Mouse (Mus musculus) layer of hippocampus, adult 2 months (tissue): Measurements from ENCODE around the gene Elf5. TPM values are rescaled to one million over a fixed set of nuclear protein-coding genes. Genes with fewer than 3 reads are reported as not detected.
A peak's percentile ranks its signal among the peaks of the same experiment; 100 is the strongest.

Experiments used
- DNase-seq, 2 experiments: peaks; one replicate each; pipeline ENCODE4 v3.0.0; 2022; ENCODE audit warnings: low spot score in 2 of 2
- H3K27ac ChIP-seq: fragments of 200-600 bp; 2 replicates; pipeline ENCODE4 v1.8.1; 2022
- H3K4me3 ChIP-seq: fragments of 200-600 bp; 2 replicates; pipeline ENCODE4 v1.8.1; 2022; ENCODE audit warnings: mild to moderate bottlenecking
- CTCF ChIP-seq: fragments of 200-600 bp; conservative IDR thresholded peaks from 2 replicates; pipeline ENCODE4 v1.8.1; 2022; ENCODE audit warnings: antibody characterized with exemption, mild to moderate bottlenecking, moderate library complexity
- long read RNA-seq, 2 experiments: library from polyadenylated mRNA; stranded (forward); transcript quantifications; one replicate each; pipeline ENCODE4 v2.0.0; 2021; ENCODE audit warnings: borderline mapping rate in 2 of 2
- total RNA-seq, 2 experiments: library from RNA; stranded (reverse); gene quantifications; 2 replicates each; pipeline ENCODE4 v1.2.3; 2021

Gene Elf5
- 1 to 10 TPM; 1.1 to 1.4 TPM for total RNA-seq
- long read RNA-seq, experiment 1, partial matches to known transcripts, result 1 of 1 reads
- long read RNA-seq, experiment 1, other reads (novel, unspliced or antisense), result 0 of 1 reads
- long read RNA-seq, experiment 2, partial matches to known transcripts, result 1 of 1 reads
- long read RNA-seq, experiment 2, other reads (novel, unspliced or antisense), result 0 of 1 reads

DNA sequence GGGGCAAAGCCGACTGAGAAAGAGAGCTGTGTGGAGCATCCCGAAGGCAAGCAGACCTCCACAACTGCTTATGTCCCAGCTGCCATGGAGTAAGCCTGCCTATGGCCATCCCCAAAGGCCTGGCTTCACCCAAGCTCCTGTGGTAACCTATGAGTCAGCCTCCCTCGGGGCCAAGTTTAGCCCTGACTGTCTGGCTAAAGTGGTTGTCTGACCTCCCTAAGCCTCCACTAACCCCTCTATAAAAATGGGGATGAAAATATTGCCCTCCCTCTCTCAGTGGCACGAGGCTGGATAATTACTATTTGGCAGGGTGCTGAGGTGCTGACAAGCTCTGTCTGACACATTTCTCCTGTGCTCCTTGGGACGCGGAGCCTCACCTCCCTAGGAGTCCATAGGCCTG, at the start of gene Elf5:
Gene Elf5, plus strand, starts transcription at position 341 of the 400 bp plus-strand sequence.
- TF ChIP-seq CTCF, result no peak
- no peak within 1 kb of the TSS for H3K4me3 ChIP-seq
- DNase-seq, result no peak
- H3K27ac ChIP-seq, result no peak within 1 kb of the TSS

DNA sequence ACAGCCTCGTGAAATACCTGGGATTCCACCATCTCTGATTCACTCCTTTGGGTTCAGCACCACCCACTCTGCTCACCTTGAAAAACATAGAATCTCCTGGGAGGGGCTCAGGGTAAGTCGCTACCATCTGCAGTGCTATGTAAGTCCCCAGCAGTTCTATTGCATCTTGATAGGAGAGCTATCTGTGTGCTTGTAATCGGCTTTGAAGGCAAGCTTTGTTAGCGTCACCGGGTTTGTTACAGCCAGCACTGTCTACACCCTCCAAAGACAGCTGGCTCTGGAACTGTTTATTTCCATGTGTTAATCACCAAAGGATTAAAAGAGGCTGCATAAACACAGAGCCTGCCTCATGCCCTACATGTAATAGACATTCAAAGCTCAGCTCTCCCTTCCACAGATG, 38.9 kb upstream of the Elf5 start:
- Histone ChIP-seq H3K27ac (no peak overlapping the region), H3K4me3 (no peak overlapping the region)
- no peak for TF ChIP-seq CTCF
- DNase-seq, result peak in 1 of 2 experiments; percentile 9

DNA sequence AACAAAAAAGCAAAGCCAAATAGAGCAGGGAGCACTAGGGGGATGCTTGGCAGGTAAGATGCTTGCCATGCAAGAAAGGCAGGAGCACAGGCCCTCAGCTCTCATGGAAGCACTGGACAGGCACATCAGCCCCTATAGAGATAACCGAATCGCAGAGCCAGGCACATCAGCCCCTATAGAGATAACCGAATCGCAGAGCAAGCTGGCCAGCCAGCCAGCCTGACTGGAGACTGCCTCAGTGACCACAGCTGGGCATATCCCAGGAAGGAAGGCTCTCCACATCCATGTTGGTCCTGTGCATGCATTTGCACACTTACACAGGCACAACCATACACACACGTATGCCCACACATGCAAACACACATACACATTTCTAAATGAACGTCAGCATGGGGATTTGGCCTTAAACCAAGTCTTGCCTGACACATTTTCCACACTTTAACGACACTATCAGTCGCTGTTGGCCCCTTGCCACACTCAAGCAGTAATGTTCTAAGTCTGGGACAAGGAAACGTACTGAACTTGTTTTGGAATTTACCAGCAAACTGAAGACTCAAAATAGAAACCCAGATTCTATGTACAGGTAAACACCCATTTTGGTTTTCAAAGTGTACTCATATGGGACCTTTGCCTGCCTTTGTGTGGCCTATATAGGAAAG, 31.9 kb upstream of the Elf5 start:
- Histone ChIP-seq H3K27ac (no peak overlapping the region), H3K4me3 (no peak overlapping the region)
- no peak for DNase-seq
- no peak for TF ChIP-seq CTCF

DNA sequence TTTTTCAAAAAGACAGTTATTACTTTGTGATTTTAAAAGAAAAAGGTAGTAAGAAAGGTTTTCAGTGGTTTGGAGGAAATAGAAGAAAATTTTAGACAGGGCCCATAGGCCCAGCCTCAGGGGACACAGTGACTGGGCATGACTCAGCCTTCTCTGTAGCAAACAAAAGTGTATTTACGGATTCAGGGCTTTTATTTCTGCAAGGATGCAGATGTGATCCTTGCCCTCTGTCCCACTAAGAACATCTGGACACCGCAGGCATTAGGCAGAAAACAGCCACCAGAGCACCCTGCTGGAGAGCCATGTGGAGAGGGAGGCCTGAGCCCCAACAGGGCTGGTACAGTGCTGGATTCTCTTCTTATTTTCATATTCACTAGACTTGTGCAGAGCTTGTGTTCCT, 29.3 kb upstream of the Elf5 start:
- H3K4me3 ChIP-seq, result no peak overlapping the region
- no peak overlapping the region for H3K27ac ChIP-seq
- TF ChIP-seq CTCF, result no peak
- no peak for DNase-seq

DNA sequence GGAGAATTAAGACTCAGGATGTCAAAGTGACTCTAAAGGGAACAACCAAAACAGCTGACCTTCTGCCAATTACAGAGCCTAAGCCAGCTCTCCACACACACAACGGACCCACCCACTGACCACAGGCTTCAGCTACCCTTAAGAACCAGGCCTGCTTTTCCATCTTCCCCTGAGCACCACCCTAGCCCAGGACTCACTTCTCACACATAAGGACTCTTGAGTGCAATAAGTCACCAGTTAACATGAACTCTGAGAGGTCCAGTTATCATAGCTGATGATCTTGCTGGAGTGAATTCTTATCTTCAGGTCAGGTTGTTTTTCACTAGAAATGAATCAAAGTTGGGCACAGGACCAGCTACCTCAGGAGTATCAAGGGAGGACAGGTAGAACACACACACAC, 23.6 kb upstream of the Elf5 start:
- H3K27ac ChIP-seq, result no peak overlapping the region
- H3K4me3 ChIP-seq, result no peak overlapping the region
- TF ChIP-seq CTCF, result no peak
- DNase-seq, result no peak

DNA sequence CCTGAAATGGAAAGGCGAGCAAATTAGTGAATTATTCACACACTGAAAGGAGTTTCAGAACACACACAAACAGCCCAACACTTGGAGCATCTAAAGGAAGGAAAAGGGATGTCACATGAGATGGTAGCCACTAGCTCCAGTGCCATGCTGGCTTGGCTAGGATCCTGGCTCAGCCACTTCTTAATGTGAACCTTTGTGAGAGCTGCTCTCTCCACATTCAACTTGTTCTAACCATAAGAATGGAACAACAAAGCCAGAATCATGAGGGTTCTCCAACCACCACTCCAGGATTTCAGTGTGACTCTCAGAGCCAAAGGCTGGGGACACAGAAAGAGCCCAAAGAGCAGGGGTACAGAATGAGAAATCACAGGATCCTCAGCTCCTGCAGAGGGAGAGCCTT, 23.2 kb upstream of the Elf5 start:
- no peak for DNase-seq
- Histone ChIP-seq H3K27ac (0 out of 2 replicates have a peak overlapping the region, but pooled peaks have one; percentile 84), H3K4me3 (no peak overlapping the region)
- no peak for TF ChIP-seq CTCF

DNA sequence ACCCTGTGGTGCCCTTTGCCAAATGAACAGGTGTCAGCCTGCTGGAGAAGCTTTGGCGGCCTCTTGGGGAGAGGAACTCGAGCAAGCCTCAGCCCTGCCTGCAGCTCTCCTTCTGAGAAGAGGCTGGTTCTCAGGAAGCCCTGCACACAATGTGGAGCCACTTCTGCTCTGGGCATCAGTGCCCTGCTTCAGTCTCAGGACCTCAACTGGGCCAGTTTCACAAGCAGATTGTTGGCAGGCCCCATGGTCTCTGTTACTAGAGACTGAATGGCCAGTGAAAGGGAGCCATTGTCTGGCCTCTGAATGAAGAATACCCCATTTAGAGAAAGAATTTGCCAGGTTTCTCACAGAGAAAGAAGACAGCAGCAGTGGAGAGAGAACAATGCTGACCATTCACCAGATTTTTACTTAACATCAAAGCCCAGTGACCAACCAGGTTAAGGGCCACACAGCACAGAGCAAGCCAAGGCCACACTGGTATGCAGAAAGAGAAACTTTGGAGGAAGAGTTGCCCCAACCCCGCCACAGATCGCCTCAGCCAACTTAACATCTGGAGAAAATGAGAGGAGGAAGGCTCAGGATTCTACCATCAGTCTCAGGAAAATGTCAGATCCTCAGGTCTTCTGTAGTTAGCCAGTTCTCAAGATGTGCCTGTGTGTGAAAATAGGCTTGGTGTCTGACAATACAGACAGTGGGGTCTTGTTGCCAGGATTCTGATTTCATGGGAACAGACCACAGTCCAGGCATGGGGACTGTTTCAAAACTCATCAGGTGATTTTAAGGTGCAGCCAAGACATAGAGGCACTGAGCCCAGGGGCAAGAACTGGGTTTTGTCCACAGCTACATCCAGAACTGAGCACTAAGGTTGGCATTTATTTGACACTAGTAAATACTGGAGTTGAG, 21.2 kb upstream of the Elf5 start:
- peak; percentile 36 to 68 for DNase-seq
- peak overlapping the region; percentile 84 for H3K27ac ChIP-seq
- TF ChIP-seq CTCF, result no peak
- H3K4me3 ChIP-seq, result no peak overlapping the region

DNA sequence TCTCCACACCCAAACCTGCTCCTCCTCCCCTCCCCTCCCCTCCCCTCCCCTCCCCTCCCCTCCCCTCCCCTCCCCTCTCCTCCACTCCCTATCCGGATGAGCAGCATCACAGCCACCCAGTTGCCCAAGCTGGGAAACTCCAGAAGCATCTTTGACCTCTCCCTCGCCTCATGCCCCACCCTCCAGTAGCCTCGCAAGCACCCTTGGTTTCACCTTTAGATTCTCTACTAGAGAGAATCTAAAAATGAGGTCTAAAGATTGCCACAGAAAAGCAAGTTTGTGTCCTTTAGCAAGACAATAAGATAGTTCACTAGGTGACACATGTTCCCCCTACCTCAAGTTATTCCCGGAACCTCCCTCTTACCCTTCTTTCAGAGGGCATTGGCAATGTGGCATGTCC, 19.9 kb upstream of the Elf5 start:
- Histone ChIP-seq H3K27ac (no peak overlapping the region), H3K4me3 (no peak overlapping the region)
- no peak for DNase-seq
- TF ChIP-seq CTCF, result no peak

DNA sequence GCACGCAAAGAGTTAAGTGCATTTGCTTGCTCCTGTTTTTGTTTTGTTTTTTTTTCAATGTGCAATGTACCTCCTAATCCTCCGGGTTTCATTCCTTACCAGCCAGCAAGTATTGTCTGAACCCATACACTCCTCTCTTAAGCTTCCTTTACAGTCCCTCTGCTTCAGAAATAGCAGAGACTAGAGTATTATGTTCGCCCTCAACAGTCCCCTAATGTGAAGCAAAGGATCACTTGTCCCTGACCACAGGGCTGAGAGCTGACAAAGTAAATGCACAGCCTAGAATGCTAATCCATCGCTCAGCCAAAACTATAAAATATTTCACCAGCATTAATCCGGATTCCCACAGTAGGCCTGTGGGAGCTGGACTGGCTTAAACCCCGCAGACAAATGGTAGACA, 13.4 kb upstream of the Elf5 start:
- DNase-seq, result no peak
- no peak for TF ChIP-seq CTCF
- Histone ChIP-seq H3K4me3 (no peak overlapping the region), H3K27ac (no peak overlapping the region)

DNA sequence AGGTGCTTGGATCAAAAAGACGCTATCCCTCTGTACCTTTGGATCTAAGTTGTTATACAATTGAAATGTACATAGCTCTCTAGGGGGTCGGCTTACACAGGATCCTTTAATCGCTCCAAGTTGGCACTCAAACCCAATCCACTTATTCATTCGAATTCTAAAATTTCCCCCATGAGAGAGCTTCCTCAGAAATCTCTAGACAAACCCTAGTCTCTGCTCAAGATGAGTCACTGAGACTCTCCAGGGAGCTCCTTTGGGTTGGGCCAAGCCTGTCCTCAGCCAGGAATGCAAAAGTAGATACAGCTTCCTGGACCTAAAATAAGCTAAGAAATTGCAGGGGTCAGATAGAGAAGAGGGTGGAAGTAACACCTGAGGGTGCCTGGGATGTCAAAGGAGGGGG, 10.8 kb upstream of the Elf5 start:
- Histone ChIP-seq H3K4me3 (no peak overlapping the region), H3K27ac (no peak overlapping the region)
- no peak for DNase-seq
- TF ChIP-seq CTCF, result no peak

DNA sequence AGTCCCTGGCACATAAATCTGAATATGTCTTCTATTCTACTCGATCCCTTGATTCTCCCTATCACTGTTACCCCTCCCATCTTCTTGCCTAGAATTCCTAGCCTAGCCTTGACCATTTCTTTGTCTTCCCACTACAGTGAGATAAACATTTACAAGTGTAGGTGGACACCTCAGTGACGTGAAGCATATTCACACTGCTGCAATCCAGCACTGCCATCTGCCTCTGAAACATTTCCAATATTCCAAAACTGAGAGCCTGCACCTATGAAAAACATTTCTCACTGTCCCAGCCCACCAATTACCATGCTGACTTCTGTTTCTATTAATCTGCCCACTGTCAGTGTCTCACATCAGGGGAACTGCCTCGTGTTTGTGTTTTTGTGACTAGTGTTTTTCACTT, 5.2 kb upstream of the Elf5 start:
- Histone ChIP-seq H3K4me3 (no peak overlapping the region), H3K27ac (no peak overlapping the region)
- no peak for TF ChIP-seq CTCF
- DNase-seq, result no peak

DNA sequence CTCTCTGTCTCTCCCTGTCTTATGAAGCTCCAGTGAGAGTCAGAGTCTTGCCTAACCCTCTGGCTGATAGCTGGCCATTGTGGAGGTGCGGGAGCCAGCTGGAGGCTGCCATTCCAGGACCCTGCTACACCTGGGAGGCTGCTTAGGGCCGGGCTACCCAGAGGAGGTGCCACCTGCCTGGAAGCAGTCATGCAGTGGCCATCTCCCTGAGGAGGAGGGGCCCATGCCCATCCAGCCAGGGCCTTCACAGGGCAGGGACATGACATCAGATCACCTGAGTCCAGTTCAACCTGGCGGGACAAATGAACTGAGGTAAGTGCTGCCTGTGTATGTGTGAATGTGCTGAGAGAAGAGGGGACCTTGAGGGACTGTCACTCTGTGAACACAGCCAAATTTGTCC, 328 bp downstream of the Elf5 start:
- H3K4me3 ChIP-seq, result no peak overlapping the region
- no peak for DNase-seq
- TF ChIP-seq CTCF, result no peak
- H3K27ac ChIP-seq, result no peak overlapping the region

DNA sequence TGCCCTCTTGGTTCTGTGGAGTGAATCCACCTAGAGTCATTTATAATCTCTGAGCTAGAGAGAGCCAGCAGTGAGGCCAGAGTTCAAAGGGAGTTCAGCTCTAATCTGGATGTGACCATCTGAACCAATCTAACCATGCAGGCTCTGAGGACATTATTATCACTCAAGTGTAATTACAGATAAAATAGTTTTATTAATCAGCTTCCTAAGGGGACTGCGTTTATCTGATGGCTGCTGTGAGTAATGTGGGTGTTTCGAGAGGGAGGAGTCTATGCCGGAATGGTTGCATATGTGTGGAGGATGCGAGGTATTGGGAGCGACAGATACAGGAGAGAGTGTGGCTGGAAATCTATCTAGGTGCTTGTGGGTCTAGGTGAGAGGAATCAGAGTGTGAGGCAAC, 1.9 kb downstream of the Elf5 start:
- no peak overlapping the region for H3K4me3 ChIP-seq
- DNase-seq, result no peak
- no peak overlapping the region for H3K27ac ChIP-seq
- TF ChIP-seq CTCF, result no peak
